Comparison of ENCODE assay signal across 26 mouse cellular contexts in genomic region chr5:130458076-130458475, GRCm38 (mm10).
DNase-seq lines count a peak whose midpoint lies in the region; ATAC-seq lines count a peak whose summit lies in the region.
"Had no signal": no experiment of that assay in that cellular context is flagged by ENCODE, and none has a peak within 500 bp of the region (broad histone marks: within the 10 kb centered on the region; RNA-seq: fewer than 3 reads in every experiment).

No protein-coding gene starts in this region.

- H3K9ac ChIP-seq in midbrain, embryonic 14.5 days (replicated peaks; ENCODE audit: low read length), result no peak overlapping the region
- no peak overlapping the region for H3K9ac ChIP-seq in kidney, embryonic 14.5 days (ENCODE audit: low read depth, low read length)
- H3K9ac ChIP-seq: embryonic facial prominence, embryonic 13.5 days; forebrain, embryonic 13.5 days; hindbrain, embryonic 14.5 days; limb, embryonic 15.5 days; liver, embryonic 14.5 days; lung, embryonic 15.5 days; midbrain, embryonic 15.5 days had no signal

- ATAC-seq in midbrain, embryonic 14.5 days (ENCODE audit: low FRiP score, low TSS enrichment), result no peak
- no peak for ATAC-seq in kidney, embryonic 14.5 days (ENCODE audit: low FRiP score, low TSS enrichment)
- ATAC-seq: activated CD4-positive, CD25-positive, alpha-beta regulatory T cell, adult 4 months; forebrain, embryonic 13.5 days; midbrain, embryonic 15.5 days had no signal

- H3K27ac ChIP-seq in midbrain, embryonic 14.5 days (replicated peaks; ENCODE audit: low read depth, low read length), result no peak overlapping the region
- H3K27ac ChIP-seq in kidney, embryonic 14.5 days (ENCODE audit: low read depth, low read length), result no peak overlapping the region
- H3K27ac ChIP-seq: embryonic facial prominence, embryonic 13.5 days; forebrain, embryonic 13.5 days; heart, embryonic 10.5 days; hindbrain, embryonic 14.5 days; limb, embryonic 15.5 days; liver, embryonic 14.5 days; lung, embryonic 15.5 days; midbrain, embryonic 15.5 days; stomach, postnatal 0 days had no signal

- no peaks in the 10 kb centered on the region for H3K9me3 ChIP-seq in midbrain, embryonic 14.5 days (ENCODE audit: control insufficient read depth, low read length)
- H3K9me3 ChIP-seq in kidney, embryonic 14.5 days (ENCODE audit: control insufficient read depth, low read length), result no peaks in the 10 kb centered on the region
- H3K9me3 ChIP-seq: embryonic facial prominence, embryonic 13.5 days; forebrain, embryonic 13.5 days; heart, embryonic 10.5 days; limb, embryonic 15.5 days; lung, embryonic 15.5 days; megakaryocyte, embryonic 14.5 days; midbrain, embryonic 15.5 days had no signal

- WGBS in midbrain, embryonic 14.5 days, result 92% methylated on average over 7 of the region's 7 CpGs
- WGBS in kidney, embryonic 14.5 days, result 91% methylated on average over 7 of the region's 7 CpGs

- H3K4me3 ChIP-seq in midbrain, embryonic 14.5 days (replicated peaks; ENCODE audit: low read depth, low read length), result no peak overlapping the region
- H3K4me3 ChIP-seq in kidney, embryonic 14.5 days (ENCODE audit: low read length), result no peak overlapping the region
- H3K4me3 ChIP-seq: embryonic facial prominence, embryonic 13.5 days; erythroblast, embryonic 14.5 days; forebrain, embryonic 13.5 days; heart, embryonic 10.5 days; limb, embryonic 15.5 days; lung, embryonic 15.5 days; midbrain, embryonic 15.5 days had no signal

- H3K4me1 ChIP-seq in midbrain, embryonic 14.5 days (ENCODE audit: control insufficient read depth, insufficient read depth, low read length), result no peaks in the 10 kb centered on the region
- no peaks in the 10 kb centered on the region for H3K4me1 ChIP-seq in kidney, embryonic 14.5 days (ENCODE audit: control insufficient read depth, insufficient read depth, low read length)
- H3K4me1 ChIP-seq: embryonic facial prominence, embryonic 13.5 days; forebrain, embryonic 13.5 days; heart, embryonic 10.5 days; limb, embryonic 15.5 days; lung, embryonic 15.5 days; megakaryocyte, embryonic 14.5 days; midbrain, embryonic 15.5 days had no signal

- peak; percentile 8 for DNase-seq in retina, adult 2 months (ENCODE audit: low read depth, low spot score)
- DNase-seq in retina, postnatal 1 day, result no peak
- DNase-seq in cerebellum, adult 18-20 months, result peak; percentile 62 to 75
- DNase-seq in cerebellum, postnatal 14 days, result peak; percentile 38 to 53
- no peak for DNase-seq in urinary bladder, postnatal 14 days (ENCODE audit: low spot score)
- DNase-seq in midbrain, embryonic 14.5 days, result no peak
- DNase-seq: adrenal gland, adult 8-10 months; embryo, embryonic 11 days; heart, postnatal 4 days; kidney, adult 2 months; kidney, postnatal 10 days; left cerebral cortex, postnatal 4 days; lung, postnatal 36 days had no signal

- H3K36me3 ChIP-seq in midbrain, embryonic 14.5 days (ENCODE audit: control insufficient read depth, insufficient read depth, low read length), result no peaks in the 10 kb centered on the region
- H3K36me3 ChIP-seq in kidney, embryonic 14.5 days (ENCODE audit: control insufficient read depth, insufficient read depth, low read length), result no peaks in the 10 kb centered on the region
- H3K36me3 ChIP-seq: embryonic facial prominence, embryonic 13.5 days; heart, embryonic 10.5 days; limb, embryonic 15.5 days; lung, embryonic 15.5 days; midbrain, embryonic 15.5 days had no signal

- H3K27me3 ChIP-seq in midbrain, embryonic 14.5 days (ENCODE audit: control insufficient read depth, insufficient read depth, low read length), result no peaks in the 10 kb centered on the region
- no peaks in the 10 kb centered on the region for H3K27me3 ChIP-seq in kidney, embryonic 14.5 days (ENCODE audit: control insufficient read depth, insufficient read depth, low read length)
- H3K27me3 ChIP-seq: forebrain, embryonic 13.5 days; lung, embryonic 15.5 days; megakaryocyte, embryonic 14.5 days; midbrain, embryonic 15.5 days had no signal

- no peak overlapping the region for H3K4me2 ChIP-seq in midbrain, embryonic 14.5 days (ENCODE audit: low read length)
- H3K4me2 ChIP-seq in kidney, embryonic 14.5 days (replicated peaks; ENCODE audit: low read depth, low read length), result no peak overlapping the region
- H3K4me2 ChIP-seq: embryonic facial prominence, embryonic 13.5 days; forebrain, embryonic 13.5 days; hindbrain, embryonic 14.5 days; limb, embryonic 15.5 days; lung, embryonic 15.5 days; midbrain, embryonic 15.5 days had no signal

Comparison
In these comparisons a context has a peak if more than half of its experiments do, and no peak if none do; other contexts are left out.
1. DNase-seq: peak in retina, adult 2 months (single experiment), cerebellum, adult 18-20 months (2 of 2) and cerebellum, postnatal 14 days (2 of 2); none in retina, postnatal 1 day (single experiment), urinary bladder, postnatal 14 days (single experiment) and midbrain, embryonic 14.5 days (single experiment).